Mouse (Mus musculus): ENCODE measurements around the gene Prune1. TPM values are rescaled to one million over a fixed set of nuclear protein-coding genes. Genes with fewer than 3 reads are reported as not detected.
A peak's percentile ranks its signal among the peaks of the same experiment; 100 is the strongest.

Prune1 gene
- polyA plus RNA-seq, 1 experiment: 24.8 TPM

- no peaks in the 10 kb centered on the region for H3K4me1 ChIP-seq (ENCODE audit: control insufficient read depth, insufficient read depth, low read length)
- no peak overlapping the region for H3K4me3 ChIP-seq (ENCODE audit: insufficient read depth, low read length)
- TF ChIP-seq POLR2A (IDR thresholded peaks at IDR 0.05; ENCODE audit: extremely low read depth, insufficient read depth, low read length): no peak
- no peak for TF ChIP-seq CTCF (IDR thresholded peaks at IDR 0.05; ENCODE audit: extremely low read depth, insufficient read depth, low read length)
- H3K27ac ChIP-seq (ENCODE audit: insufficient read depth, low read length): peak overlapping the region; percentile 16; the same call in 1 of the 2 replicates
These were observed 11.0 kb upstream of the Prune1 start for GRCm38 (mm10) chr3:95292899-95293298.

- no peak overlapping the region for H3K4me3 ChIP-seq (ENCODE audit: insufficient read depth, low read length)
- H3K4me1 ChIP-seq (ENCODE audit: control insufficient read depth, insufficient read depth, low read length): no peaks in the 10 kb centered on the region
- no peak overlapping the region for H3K27ac ChIP-seq (ENCODE audit: insufficient read depth, low read length)
- TF ChIP-seq CTCF (IDR thresholded peaks at IDR 0.05; ENCODE audit: extremely low read depth, insufficient read depth, low read length): no peak
- no peak for TF ChIP-seq POLR2A (IDR thresholded peaks at IDR 0.05; ENCODE audit: extremely low read depth, insufficient read depth, low read length)
These were observed 9.2 kb upstream of the Prune1 start for GRCm38 (mm10) chr3:95291041-95291440.

GRCm38 (mm10) chr3:95290156-95290555 lies 8.3 kb upstream of the Prune1 start:
- TF ChIP-seq CTCF (IDR thresholded peaks at IDR 0.05; ENCODE audit: extremely low read depth, insufficient read depth, low read length) (no peak), POLR2A (IDR thresholded peaks at IDR 0.05; ENCODE audit: extremely low read depth, insufficient read depth, low read length) (no peak)
- Histone ChIP-seq H3K4me1 (ENCODE audit: control insufficient read depth, insufficient read depth, low read length) (no peaks in the 10 kb centered on the region), H3K27ac (ENCODE audit: insufficient read depth, low read length) (no peak overlapping the region), H3K4me3 (ENCODE audit: insufficient read depth, low read length) (no peak overlapping the region)

- Histone ChIP-seq H3K4me1 (ENCODE audit: control insufficient read depth, insufficient read depth, low read length) (no peaks in the 10 kb centered on the region), H3K27ac (ENCODE audit: insufficient read depth, low read length) (no peak overlapping the region), H3K4me3 (ENCODE audit: insufficient read depth, low read length) (no peak overlapping the region)
- no peak for TF ChIP-seq CTCF (IDR thresholded peaks at IDR 0.05; ENCODE audit: extremely low read depth, insufficient read depth, low read length)
- no peak for TF ChIP-seq POLR2A (IDR thresholded peaks at IDR 0.05; ENCODE audit: extremely low read depth, insufficient read depth, low read length)
These were observed 7.5 kb upstream of the Prune1 start for GRCm38 (mm10) chr3:95289419-95289818.

GRCm38 (mm10) chr3:95287541-95287940 lies 5.7 kb upstream of the Prune1 start:
- Histone ChIP-seq H3K4me3 (ENCODE audit: insufficient read depth, low read length) (no peak overlapping the region), H3K4me1 (ENCODE audit: control insufficient read depth, insufficient read depth, low read length) (peaks cover 3% of the 10 kb centered on the region), H3K27ac (ENCODE audit: insufficient read depth, low read length) (no peak overlapping the region)
- TF ChIP-seq CTCF (IDR thresholded peaks at IDR 0.05; ENCODE audit: extremely low read depth, insufficient read depth, low read length) (no peak), POLR2A (IDR thresholded peaks at IDR 0.05; ENCODE audit: extremely low read depth, insufficient read depth, low read length) (no peak)

GRCm38 (mm10) chr3:95286510-95286909 lies 4.6 kb upstream of the Prune1 start:
- TF ChIP-seq CTCF (IDR thresholded peaks at IDR 0.05; ENCODE audit: extremely low read depth, insufficient read depth, low read length): no peak
- no peak for TF ChIP-seq POLR2A (IDR thresholded peaks at IDR 0.05; ENCODE audit: extremely low read depth, insufficient read depth, low read length)
- H3K4me3 ChIP-seq (ENCODE audit: insufficient read depth, low read length): no peak overlapping the region
- H3K27ac ChIP-seq (ENCODE audit: insufficient read depth, low read length): no peak overlapping the region
- H3K4me1 ChIP-seq (ENCODE audit: control insufficient read depth, insufficient read depth, low read length): peaks cover 3% of the 10 kb centered on the region

GRCm38 (mm10) chr3:95286011-95286410 lies 4.1 kb upstream of the Prune1 start:
- H3K4me1 ChIP-seq (ENCODE audit: control insufficient read depth, insufficient read depth, low read length): peaks cover 3% of the 10 kb centered on the region
- no peak overlapping the region for H3K27ac ChIP-seq (ENCODE audit: insufficient read depth, low read length)
- no peak overlapping the region for H3K4me3 ChIP-seq (ENCODE audit: insufficient read depth, low read length)
- TF ChIP-seq POLR2A (IDR thresholded peaks at IDR 0.05; ENCODE audit: extremely low read depth, insufficient read depth, low read length) (no peak), CTCF (IDR thresholded peaks at IDR 0.05; ENCODE audit: extremely low read depth, insufficient read depth, low read length) (no peak)

GRCm38 (mm10) chr3:95285390-95285789 lies 3.5 kb upstream of the Prune1 start:
- TF ChIP-seq CTCF (IDR thresholded peaks at IDR 0.05; ENCODE audit: extremely low read depth, insufficient read depth, low read length) (no peak), POLR2A (IDR thresholded peaks at IDR 0.05; ENCODE audit: extremely low read depth, insufficient read depth, low read length) (no peak)
- no peak overlapping the region for H3K4me3 ChIP-seq (ENCODE audit: insufficient read depth, low read length)
- H3K27ac ChIP-seq (ENCODE audit: insufficient read depth, low read length): no peak overlapping the region
- peaks cover 3% of the 10 kb centered on the region for H3K4me1 ChIP-seq (ENCODE audit: control insufficient read depth, insufficient read depth, low read length)

- H3K27ac ChIP-seq (ENCODE audit: insufficient read depth, low read length): no peak overlapping the region
- H3K4me3 ChIP-seq (ENCODE audit: insufficient read depth, low read length): no peak overlapping the region; the same call in 1 of the 2 replicates
- H3K4me1 ChIP-seq (ENCODE audit: control insufficient read depth, insufficient read depth, low read length): peaks cover 3% of the 10 kb centered on the region
- no peak for TF ChIP-seq CTCF (IDR thresholded peaks at IDR 0.05; ENCODE audit: extremely low read depth, insufficient read depth, low read length)
- TF ChIP-seq POLR2A (IDR thresholded peaks at IDR 0.05; ENCODE audit: extremely low read depth, insufficient read depth, low read length): no peak
These were observed 2.8 kb upstream of the Prune1 start for GRCm38 (mm10) chr3:95284501-95285281.

- no peak for TF ChIP-seq POLR2A (IDR thresholded peaks at IDR 0.05; ENCODE audit: extremely low read depth, insufficient read depth, low read length)
- TF ChIP-seq CTCF (IDR thresholded peaks at IDR 0.05; ENCODE audit: extremely low read depth, insufficient read depth, low read length): no peak
- Histone ChIP-seq H3K4me3 (ENCODE audit: insufficient read depth, low read length) (peak overlapping the region; percentile 44; the same call in 1 of the 2 replicates), H3K27ac (ENCODE audit: insufficient read depth, low read length) (no peak overlapping the region), H3K4me1 (ENCODE audit: control insufficient read depth, insufficient read depth, low read length) (peaks cover 3% of the 10 kb centered on the region)
These were observed 2.2 kb upstream of the Prune1 start for GRCm38 (mm10) chr3:95284062-95284461.

Measured in cortical plate, adult 2 months (tissue).